Mouse (Mus musculus) granulocyte monocyte progenitor cell, adult 5-6 weeks (primary cell): ENCODE measurements at regions not wholly inside any gene's neighbourhood (a gene's known extent, or its start where the extent isn't known, plus 50 kb on each side); places are given as distances from the start of the nearest gene placed in this dataset.
A peak's percentile ranks its signal among the peaks of the same experiment; 100 is the strongest.
"Not testable (repeated sequence)": the region's sequence is repeated elsewhere in the genome, so short reads cannot be mapped to it uniquely, and the experiment has no call there.

Source experiments
- ATAC-seq: replicated peaks from 2 replicates; pipeline ENCODE4 v1.8.0; 2016; ENCODE audit warnings: mild to moderate bottlenecking, moderate TSS enrichment, inconsistent platforms; ENCODE audit not compliant: poor library complexity, severe bottlenecking

GRCm38 (mm10) chr13:89375526-89376474, 163.8 kb upstream of the Hapln1 start:
- peak; percentile 90 for ATAC-seq

- peak; percentile 56 for ATAC-seq
Observed at GRCm38 (mm10) chr13:89378365-89378764, 161.2 kb upstream of the Hapln1 start.

GRCm38 (mm10) chr13:89383619-89384190, 155.9 kb upstream of the Hapln1 start:
- ATAC-seq: not testable (repeated sequence)

DNA sequence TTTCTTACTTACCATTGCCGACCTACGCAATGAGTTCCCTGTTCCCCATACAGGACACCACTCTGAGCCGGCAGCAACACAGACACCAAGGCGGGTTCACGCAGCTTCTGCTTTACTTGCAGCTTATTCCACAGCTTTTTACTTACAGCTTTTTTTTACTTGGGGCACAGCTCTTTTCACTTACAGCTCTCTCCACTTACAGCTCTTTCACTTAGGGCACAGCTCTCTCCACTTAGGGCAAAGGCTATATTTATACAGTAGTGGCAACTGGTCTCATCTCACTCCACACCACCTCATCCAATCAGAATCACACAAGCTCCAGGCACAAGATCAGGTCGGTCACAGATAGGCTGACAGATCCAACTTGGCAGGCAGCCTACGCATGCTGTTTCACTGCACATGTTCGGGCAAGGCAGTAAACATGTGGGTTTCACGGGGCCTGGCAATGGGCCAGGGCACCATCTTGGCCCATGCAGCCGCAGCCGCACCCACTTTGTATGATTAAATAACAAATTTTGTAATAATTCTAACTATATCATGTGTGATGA, 154.9 kb upstream of the Hapln1 start:
- peak; percentile 24; the same call in 1 of the 2 replicates for ATAC-seq

GRCm38 (mm10) chr13:89387416-89387815, 152.2 kb upstream of the Hapln1 start:
- ATAC-seq: peak; percentile 85

GRCm38 (mm10) chr13:89389149-89389548, 150.4 kb upstream of the Hapln1 start:
- peak; percentile 75 for ATAC-seq

DNA sequence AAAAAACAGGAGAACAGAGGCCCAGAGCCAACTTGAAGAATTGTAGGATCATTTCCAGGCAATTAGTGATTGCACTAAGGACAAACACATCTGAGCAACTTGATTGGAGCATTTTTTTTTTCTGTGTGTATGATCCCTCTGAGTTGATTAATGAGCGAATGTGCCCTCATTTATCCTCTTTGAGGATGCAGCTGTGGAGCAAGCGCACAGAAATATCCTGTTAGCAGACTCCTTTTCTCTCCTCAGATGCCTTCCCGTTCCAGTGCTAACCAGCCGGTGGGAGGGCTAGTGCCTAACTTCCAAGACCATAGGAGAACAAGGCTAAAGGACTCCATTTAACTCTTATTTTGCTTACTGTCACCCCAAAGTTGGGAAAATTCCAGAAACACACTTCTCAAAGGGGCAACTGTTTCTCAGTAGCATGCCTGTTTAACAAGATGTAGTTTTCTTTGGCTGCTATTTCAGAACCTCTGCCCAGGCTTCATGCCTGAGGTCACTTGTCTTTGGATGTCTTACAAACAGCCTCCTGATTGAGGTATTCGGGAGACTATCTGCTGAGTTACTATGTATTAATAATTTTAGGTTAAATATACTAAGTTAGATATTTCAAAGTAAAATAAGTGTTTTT, 144.8 kb upstream of the Hapln1 start:
- no peak for ATAC-seq

DNA sequence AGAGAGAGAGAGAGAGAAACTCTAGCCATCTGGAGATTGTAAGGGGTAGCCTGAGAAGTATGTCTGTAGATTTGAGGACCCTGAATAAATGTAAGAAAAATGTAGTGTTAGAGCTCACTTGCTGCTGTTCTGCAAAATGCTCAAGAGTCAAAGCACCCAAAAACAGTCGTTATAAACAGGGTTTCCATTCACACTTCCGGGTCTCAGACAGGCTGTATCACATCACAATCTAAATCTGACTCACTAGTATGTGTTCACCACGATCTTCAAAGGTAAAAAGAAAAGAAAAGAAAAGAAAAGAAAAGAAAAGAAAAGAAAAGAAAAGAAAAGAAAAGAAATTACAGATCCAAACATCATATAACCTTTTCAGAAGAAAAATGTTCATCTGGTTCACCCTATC, 143.7 kb upstream of the Hapln1 start:
- ATAC-seq: no peak

DNA sequence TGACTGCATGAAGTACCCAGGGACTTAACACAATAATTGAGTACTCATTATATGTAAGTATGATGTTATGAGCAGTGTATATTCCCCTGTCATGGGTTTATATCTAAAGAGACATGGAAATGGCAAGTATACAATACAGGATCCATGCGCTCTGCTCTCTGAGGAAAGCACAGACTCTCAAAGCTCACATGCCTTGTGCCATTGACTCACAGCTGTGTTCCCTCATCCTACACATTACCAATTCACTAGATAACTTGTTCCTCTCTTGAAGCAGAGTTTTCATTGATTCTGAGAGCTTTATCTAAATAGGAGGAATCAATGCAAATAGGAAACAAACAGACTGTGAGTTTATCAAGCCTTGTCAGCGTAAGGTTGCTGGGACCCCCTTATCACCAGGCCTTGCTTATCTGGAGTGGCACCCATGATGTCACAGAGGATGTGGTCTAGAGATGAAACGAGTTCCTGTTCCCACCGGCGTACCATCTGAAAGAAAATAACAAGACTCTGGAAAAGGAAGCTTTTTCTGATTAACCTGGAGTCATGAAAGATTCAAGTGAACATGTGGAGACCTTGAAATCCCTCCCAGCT, 138.4 kb upstream of the Hapln1 start:
- ATAC-seq: peak; percentile 87

DNA sequence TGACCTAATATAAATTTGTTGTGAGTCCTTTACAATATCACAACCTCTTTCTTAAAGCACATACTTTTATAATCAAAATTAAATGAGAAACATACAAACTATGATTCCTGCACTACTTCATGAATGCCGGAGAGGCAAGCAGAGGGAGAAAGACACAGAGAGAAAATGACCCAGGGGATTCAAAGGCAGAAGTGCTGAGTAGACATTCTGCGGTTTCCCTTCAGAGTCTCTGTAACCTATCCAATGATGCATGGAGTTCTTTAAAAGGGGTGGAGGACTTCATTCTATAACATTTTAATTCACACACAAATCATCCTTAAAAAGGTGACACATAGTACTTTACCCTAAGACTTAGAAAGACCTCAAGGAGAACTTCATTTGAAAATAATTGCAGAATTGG, 129.1 kb upstream of the Hapln1 start:
- ATAC-seq: no peak

GRCm38 (mm10) chr13:89412768-89413487, 126.7 kb upstream of the Hapln1 start:
- ATAC-seq: no peak

DNA sequence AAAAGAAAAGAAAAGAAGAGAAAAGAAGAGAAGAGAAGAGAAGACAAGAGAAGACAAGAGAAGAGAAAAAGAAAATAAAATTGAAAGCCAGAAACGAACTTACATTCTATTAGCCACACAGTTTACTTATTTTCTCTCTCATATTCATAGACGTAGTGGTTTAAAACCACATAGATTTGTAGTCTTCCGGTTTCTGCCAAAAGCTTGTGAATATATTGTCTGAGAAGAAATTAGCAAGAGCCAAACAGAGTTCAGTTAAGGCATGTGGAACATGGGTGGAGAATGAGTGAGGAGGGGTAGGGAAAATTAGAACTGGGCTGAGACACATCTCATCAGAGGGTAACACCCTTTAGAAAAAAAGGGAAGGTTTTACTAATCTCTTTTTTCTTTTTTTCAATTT, 120.8 kb upstream of the Hapln1 start:
- no peak for ATAC-seq

- ATAC-seq: no peak
Observed at GRCm38 (mm10) chr13:89421833-89422232, 117.8 kb upstream of the Hapln1 start.

- ATAC-seq: no peak
Observed at GRCm38 (mm10) chr13:89423491-89423890, 116.1 kb upstream of the Hapln1 start.

DNA sequence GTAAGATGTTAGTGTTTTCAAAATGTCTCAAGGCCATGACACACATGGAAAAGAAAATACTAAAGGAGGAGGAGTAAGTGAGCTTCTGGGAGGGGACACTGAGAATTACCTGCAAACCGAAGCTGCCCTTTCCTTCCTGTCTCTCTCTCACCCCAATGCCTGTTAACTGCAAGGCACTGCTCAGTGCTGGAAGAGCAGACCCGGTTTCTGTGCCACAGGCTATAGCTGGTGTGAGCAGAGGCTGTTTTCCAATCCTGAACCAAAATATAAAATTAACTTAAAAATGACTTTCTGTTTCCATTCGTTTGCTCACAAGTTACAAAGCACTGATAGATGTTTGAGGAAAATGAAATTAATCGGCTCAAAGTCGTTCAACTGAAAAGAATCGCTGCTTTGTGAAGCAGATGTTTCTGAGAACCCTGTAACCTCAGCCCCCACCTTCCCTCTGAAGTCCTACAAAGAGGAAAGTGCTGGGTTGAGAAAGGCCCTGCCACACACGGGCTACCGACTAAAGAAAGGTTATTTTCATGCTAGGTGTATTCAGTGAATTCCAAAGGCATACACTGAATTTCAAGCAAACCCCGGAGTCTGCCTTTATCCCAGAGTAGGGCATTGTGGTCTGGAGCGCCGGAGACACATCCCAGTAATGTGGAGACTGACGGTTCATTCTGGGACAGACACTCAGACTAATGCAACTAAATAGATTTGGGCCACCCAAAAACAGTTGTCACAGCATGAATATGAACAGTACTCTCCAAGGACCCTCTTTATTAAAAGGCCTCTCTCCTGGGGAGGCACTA, 111.1 kb upstream of the Hapln1 start:
- no peak for ATAC-seq

DNA sequence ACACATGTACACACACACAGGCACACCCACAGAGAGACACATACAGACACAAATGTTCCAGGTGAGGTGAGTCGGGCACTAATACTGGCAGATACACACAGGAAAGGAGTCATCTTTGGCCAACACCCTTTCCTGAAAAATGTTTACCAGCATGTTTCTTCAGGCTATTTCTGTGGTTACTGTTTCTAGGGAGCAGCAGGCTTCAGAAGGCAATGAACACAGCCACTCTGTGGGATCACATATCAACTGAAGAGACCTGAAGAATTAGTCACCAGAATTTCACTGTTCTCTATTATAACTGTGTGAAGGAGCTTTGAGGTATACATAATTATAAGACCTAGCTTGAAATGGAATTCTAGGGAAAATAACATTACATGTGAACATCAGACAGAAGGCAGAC, 94.7 kb upstream of the Hapln1 start:
- no peak for ATAC-seq

GRCm38 (mm10) chr13:89453819-89454218, 85.8 kb upstream of the Hapln1 start:
- ATAC-seq: no peak

- ATAC-seq: no peak
Observed at GRCm38 (mm10) chr13:89454249-89455018, 85.2 kb upstream of the Hapln1 start.
